Mouse (Mus musculus) kidney, adult 2 months (tissue): Measurements from ENCODE around the gene Wrb.

Experiments used
- CTCF ChIP-seq: fragments of 200-500 bp; conservative IDR thresholded peaks from 2 replicates; pipeline ENCODE4 v1.5.1; 2011; ENCODE audit warnings: low read depth, mild to moderate bottlenecking, control low read depth, low read length, moderate library complexity, mixed read lengths; ENCODE audit not compliant: insufficient read depth, insufficient read length
- POLR2A ChIP-seq: fragments of 200-500 bp; IDR thresholded peaks from one replicate; pipeline ENCODE4 v1.6.1; 2011; ENCODE audit warnings: low read depth, low read length, control low read depth

DNA sequence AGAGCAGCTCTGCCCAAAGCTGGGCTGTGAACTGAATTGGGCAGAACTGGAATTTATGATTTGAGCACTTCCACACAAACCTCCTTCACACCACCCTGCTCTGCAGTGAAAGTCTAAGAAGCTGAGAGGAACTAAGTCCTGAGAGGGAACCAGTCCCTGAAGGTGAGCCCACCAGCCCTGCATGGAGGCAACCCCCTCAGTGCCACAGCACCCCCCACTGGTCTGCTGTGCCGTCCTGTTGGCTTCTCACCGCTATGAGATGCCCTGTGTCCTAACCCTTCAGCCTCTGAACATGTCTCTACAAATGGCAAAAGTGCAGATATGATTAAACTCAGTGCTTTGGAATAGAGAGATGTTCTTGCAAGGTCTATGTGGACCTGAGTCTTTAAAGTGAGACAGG is 32.4 kb upstream of the Wrb start:
- TF ChIP-seq CTCF (no peak), POLR2A (no peak)
